Mouse (Mus musculus): Measurements from ENCODE around the gene Grm4. TPM values are rescaled to one million over a fixed set of nuclear protein-coding genes. Genes with fewer than 3 reads are reported as not detected.

Grm4 gene
- polyA plus RNA-seq, 1 experiment from 2014 or later = 5.8 TPM

DNA sequence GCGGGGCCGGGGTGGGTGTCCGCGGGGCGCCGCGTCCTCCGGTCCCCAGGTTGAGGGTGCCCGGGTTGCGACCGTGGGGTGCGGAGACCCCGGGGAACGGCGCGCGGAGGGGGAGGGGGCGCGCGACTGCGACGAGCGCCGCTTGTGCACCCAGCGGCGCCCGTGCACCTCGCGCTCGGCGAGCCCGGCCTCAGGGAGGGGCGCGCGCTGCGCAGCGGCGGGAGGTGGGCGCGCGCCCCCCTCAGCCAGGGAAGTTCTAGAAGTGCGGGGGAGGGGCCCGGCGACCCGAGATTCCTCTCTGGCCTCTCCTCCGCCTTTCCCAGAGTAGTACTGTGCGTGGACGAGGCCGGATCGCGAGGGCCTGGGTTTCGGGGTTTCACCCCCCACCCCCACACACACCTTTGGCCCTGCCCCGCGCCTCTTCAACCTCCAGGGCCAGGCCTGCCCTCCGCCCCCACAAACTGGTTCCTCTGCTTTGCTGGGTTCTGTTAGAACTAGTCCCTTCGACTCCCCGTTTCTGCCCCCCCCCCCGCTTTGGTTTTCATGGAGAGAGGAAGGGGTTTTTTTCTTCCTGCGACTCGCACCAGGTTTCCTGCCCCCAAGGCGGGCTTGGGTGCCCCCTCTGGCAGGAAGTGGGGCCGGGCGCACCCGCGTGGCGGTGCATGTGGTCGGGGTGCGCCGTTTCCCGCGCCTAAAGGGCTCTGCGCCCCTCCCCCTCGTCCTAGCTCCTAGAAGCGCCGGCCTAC lies 36.2 kb upstream of the Grm4 start:
- Histone ChIP-seq H3K4me3 (replicated peaks) (peak overlapping the region; percentile 85), H3K27ac (peak overlapping the region; percentile 96), H3K36me3 (peaks cover 6% of the 10 kb centered on the region; the same call in 1 of the 2 replicates), H3K27me3 (peaks cover 12% of the 10 kb centered on the region), H3K4me2 (replicated peaks) (peak overlapping the region; percentile 90), H3K4me1 (replicated peaks) (peaks cover 50% of the 10 kb centered on the region), H3K9ac (replicated peaks) (peak overlapping the region; percentile 86), H3K9me3 (no peaks in the 10 kb centered on the region)
- peak; percentile 44 for ATAC-seq
- under 1% methylated on average over 73 of the region's 75 CpGs for WGBS

DNA sequence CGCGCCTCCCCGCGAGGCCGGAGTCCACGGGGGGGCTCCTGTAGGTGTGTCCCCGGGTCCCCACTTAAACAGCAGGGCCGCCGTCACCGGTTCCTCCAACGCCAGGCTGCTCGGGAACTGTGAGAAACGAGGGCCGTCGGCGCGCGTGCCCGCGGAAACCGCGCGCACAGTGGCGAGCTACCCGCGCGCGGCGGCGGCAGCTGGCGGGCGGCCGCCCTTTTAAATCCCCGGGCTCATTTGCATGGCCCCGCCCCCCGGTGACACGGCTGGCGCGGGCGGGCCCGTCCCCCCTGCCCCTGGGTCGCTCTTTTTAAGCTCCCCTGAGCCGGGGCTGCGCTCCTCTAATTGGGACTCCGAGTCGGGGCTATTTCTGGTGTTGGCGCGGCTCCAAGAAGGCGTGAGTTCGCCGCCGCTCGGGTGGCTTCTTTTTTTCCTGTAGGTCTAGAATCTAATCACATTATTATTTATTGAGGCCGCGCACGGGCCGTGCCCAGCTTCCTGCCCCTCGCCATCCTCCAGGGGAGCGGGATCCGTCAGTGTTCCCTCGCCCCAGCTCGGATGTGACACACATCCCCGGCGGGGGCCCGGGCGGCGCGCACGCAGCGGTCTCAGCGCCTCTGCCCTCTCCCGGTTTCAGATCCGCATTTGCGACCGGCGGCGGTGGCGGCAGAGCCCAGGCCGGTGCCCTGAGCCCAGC lies 35.3 kb upstream of the Grm4 start, which contains the start of gene Hmga1:
Gene Hmga1 (plus strand): TSS at position 183 of the 697 bp plus-strand sequence.
- Histone ChIP-seq H3K4me2 (replicated peaks) (peak within 1 kb of the TSS; percentile 90), H3K27ac (peak within 1 kb of the TSS; percentile 96), H3K27me3 (peaks cover 12% of the 10 kb centered on the region), H3K4me3 (replicated peaks) (peak within 1 kb of the TSS; percentile 85), H3K36me3 (no peaks in the 10 kb centered on the region), H3K9me3 (no peaks in the 10 kb centered on the region), H3K9ac (replicated peaks) (peak within 1 kb of the TSS; percentile 86), H3K4me1 (replicated peaks) (peaks cover 41% of the 10 kb centered on the region)
- peak; percentile 78 for ATAC-seq
- WGBS = under 1% methylated on average over 69 of the region's 79 CpGs

DNA sequence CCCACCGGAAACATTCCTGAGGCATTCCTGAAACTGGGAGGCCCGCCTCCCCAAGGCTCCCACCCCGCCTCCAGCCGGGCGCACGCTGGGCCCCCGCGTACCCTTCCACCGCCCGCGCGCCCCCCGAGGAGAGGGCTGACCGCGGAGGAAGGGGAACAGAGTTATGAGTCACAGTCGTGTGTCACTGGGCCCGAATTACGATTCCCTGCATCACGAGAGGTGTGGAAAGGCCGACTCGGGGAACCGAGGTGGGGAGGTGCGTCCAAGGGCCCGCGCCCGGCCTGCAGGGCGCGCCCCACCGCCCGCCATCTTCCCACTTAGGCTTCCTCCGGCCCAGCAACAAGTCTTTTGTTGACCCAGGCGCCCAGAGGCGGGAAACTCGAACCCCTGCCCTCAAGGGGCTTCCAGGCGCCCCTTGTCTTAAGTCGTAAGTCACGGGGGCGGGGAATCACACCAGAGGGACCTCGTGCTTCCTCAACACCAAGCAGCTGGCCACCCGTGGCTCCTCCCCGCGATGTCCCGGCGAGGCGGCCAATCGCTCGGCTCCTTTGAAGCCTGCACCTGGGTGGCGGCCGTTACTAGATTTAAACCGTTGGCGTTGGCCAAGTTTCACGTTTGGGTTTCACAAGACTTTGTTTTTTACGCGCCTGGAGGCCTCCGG lies 34.4 kb upstream of the Grm4 start:
- peak overlapping the region; percentile 96 for H3K27ac ChIP-seq
- peak overlapping the region; percentile 85 for H3K4me3 ChIP-seq (replicated peaks)
- no peaks in the 10 kb centered on the region for H3K36me3 ChIP-seq
- peaks cover 12% of the 10 kb centered on the region for H3K27me3 ChIP-seq
- H3K9ac ChIP-seq (replicated peaks) = peak overlapping the region; percentile 41; the same call in 1 of the 2 replicates
- H3K4me2 ChIP-seq (replicated peaks) = peak overlapping the region; percentile 90
- no peaks in the 10 kb centered on the region for H3K9me3 ChIP-seq
- WGBS = under 1% methylated on average over 55 of the region's 55 CpGs
- ATAC-seq = peak; percentile 10; the same call in 1 of the 2 replicates
- H3K4me1 ChIP-seq (replicated peaks) = peaks cover 41% of the 10 kb centered on the region

DNA sequence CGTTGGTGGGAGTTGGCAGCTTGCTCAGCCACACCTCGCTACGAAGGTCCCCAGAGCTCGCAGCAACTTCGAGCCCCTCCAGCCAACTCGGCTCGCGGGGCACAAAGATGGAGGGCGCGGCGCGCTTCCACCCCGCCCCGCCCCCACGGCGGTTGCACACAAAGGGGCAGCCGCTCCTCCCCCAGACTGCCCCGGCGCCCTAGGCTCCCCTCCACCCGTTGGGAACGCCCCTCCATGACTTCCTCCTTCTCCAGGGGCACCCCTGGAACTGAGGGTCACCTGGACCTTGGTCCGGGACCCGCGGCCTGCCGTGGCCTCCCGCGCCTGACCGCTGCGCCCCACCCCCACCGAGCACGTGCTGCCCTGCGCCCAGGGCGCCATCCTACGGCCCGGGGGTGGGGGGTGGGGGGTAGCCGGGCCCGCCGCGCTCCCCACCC lies 33.9 kb upstream of the Grm4 start:
- Histone ChIP-seq H3K4me1 (replicated peaks) (peaks cover 39% of the 10 kb centered on the region), H3K4me2 (replicated peaks) (peak overlapping the region; percentile 90), H3K4me3 (replicated peaks) (peak overlapping the region; percentile 85), H3K36me3 (no peaks in the 10 kb centered on the region), H3K27ac (peak overlapping the region; percentile 56; the same call in 1 of the 2 replicates), H3K9me3 (no peaks in the 10 kb centered on the region), H3K27me3 (peaks cover 12% of the 10 kb centered on the region), H3K9ac (replicated peaks) (peak overlapping the region; percentile 41; the same call in 1 of the 2 replicates)
- ATAC-seq = no peak
- WGBS = 2% methylated on average over 29 of the region's 39 CpGs

DNA sequence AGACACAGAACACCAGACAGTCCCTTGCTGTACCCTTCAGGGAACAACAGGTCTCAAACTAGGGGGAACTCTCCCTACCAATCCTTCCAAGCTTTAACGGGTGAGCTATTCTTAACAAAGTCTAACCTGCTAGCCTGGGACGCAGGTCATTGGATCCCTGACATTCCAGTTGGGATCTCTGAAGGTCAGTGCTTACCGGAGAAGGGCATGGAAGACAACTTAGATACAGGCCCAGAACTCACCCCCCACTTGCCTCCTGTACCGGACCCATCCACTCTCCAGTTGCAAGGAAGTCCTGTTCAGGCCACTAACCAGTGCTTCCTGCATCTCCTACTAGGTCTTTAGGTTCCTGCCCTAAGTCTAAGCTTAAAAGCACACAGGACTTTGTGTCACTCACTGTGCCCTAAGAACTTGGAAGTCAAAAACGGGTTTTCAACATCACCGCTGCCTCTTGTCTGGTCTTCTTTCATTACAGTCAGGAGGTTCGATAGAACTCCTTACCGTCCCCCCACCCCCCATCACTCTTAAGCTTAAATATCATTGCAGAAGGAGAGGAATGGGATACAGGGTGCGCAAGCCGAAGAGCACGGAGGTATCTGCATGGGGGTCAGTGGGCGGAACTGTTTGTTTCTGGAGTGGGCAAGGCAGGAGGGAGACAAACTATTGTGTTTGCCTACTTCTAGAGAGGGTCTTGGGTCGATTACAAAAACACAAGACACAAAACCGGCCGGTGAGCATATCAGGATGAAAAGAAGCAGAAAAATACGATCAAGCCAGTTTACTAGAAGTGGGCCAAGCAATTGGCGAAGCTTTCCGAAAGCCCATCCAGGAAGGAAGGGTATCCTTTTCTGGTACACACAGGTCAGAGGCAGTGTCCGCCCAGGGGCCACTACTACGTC lies 33.1 kb upstream of the Grm4 start:
- peak overlapping the region; percentile 90 for H3K4me2 ChIP-seq (replicated peaks)
- H3K36me3 ChIP-seq = no peaks in the 10 kb centered on the region
- H3K4me3 ChIP-seq (replicated peaks) = peak overlapping the region; percentile 85; the same call in 1 of the 2 replicates
- peaks cover 12% of the 10 kb centered on the region for H3K27me3 ChIP-seq
- H3K27ac ChIP-seq = peak overlapping the region; percentile 56; the same call in 1 of the 2 replicates
- H3K4me1 ChIP-seq (replicated peaks) = peaks cover 39% of the 10 kb centered on the region
- WGBS = 41% methylated on average over 20 of the region's 20 CpGs
- H3K9me3 ChIP-seq = no peaks in the 10 kb centered on the region
- H3K9ac ChIP-seq (replicated peaks) = no peak overlapping the region
- ATAC-seq = no peak

DNA sequence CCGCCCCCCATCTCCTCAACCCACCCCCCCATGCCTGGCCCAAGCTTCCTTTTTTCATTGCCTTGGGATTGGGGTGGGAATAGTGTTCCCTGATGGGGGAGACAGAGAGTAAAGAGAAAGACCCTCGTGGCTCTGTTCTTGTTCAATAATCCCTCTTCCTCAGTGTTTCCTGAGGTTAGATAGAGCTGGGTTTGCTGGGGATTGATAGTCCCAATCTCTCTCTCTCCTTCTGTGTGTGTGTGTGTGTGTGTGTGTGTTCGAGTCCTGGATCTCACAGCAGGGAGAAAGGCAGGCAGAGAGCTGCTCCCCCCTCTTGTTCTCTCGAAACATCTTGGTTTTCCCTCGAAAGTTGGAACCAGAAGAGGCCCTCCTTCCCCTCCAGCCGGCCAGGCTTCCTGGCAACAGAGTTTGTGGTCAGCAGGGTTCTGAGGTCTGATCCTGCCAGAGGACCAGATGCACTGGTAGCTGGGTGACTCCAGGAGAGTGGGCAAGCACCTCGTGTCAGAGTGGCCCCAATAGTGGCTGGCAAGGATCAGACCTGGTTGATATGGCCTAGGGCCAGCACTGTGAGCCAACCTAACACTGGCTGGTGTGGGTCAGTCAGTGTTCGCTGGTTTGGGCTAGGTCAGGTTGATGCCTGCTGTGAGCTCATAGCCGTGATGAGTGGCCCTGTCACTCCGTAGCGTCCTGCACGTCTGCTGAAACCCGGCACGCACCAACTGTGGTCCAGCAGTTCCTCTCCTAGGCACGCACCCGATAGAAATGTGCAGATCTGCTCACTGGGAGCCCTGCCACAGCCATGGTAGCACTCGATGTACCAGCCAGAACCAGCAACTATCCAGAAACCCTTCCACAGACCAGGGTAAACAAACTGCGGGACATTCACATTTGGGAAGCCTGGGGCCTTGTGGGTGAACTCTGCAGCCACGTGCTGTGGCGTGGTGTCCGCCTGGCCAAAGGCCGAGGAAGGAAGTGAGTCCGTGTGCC lies 31.3 kb upstream of the Grm4 start:
- Histone ChIP-seq H3K27ac (no peak overlapping the region), H3K4me3 (replicated peaks) (no peak overlapping the region), H3K36me3 (no peaks in the 10 kb centered on the region), H3K4me2 (replicated peaks) (no peak overlapping the region), H3K9me3 (no peaks in the 10 kb centered on the region), H3K9ac (replicated peaks) (no peak overlapping the region), H3K27me3 (peaks cover 12% of the 10 kb centered on the region), H3K4me1 (replicated peaks) (peaks cover 30% of the 10 kb centered on the region)
- ATAC-seq = no peak
- 82% methylated on average over 23 of the region's 23 CpGs for WGBS

DNA sequence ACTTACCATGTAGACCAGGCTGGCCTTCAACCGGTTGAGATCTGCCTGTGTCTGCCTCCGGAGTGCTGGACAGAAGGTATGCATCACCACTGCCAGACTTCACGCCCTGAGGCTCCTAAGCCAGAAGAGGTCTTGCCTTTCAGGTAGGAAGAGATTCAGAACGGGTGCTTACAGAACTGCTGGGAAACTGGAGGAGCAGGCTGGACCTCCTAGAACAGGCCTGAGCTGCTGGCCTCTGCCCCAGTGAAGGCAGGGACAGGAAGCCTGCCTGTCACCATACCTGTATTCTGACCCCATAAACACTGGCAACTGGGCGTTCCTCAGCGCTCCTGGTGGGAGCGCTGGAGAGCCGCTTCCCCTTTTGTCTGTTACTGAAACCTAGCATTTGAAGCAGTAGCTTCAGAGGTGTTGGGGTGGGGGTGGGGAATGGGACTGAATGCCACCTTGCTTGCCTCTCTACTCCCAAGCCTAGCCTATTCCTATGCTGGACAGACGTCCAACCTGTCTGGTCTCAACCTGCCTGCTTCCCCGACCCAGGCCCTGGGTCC lies 30.3 kb upstream of the Grm4 start:
- H3K4me2 ChIP-seq (replicated peaks) = no peak overlapping the region
- 65% methylated on average over 10 of the region's 10 CpGs for WGBS
- H3K27me3 ChIP-seq = peaks cover 12% of the 10 kb centered on the region
- H3K9ac ChIP-seq (replicated peaks) = no peak overlapping the region
- no peaks in the 10 kb centered on the region for H3K36me3 ChIP-seq
- no peak for ATAC-seq
- H3K9me3 ChIP-seq = no peaks in the 10 kb centered on the region
- no peak overlapping the region for H3K4me3 ChIP-seq (replicated peaks)
- H3K4me1 ChIP-seq (replicated peaks) = peaks cover 29% of the 10 kb centered on the region
- no peak overlapping the region for H3K27ac ChIP-seq

DNA sequence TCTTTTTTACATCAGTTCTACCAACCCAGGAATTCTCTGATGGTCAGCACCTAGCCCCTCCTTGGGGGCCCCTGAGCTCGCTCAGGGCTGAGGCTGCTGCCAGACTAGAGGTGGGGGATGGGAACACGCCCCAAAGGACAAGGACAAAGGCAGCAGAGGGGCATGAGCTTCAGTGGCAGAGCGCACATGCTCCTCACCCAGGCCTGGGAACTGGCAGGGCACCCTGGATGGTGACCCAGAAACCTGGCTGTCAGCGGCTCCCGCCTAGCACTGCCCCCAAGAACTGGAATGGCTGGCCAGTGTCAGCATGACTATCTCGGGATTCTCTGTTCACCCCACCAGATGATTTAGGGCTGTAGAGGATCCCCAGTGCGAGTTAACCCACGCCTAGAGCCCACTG lies 28.0 kb upstream of the Grm4 start:
- H3K27ac ChIP-seq = no peak overlapping the region
- H3K9ac ChIP-seq (replicated peaks) = no peak overlapping the region
- H3K4me2 ChIP-seq (replicated peaks) = no peak overlapping the region
- no peaks in the 10 kb centered on the region for H3K36me3 ChIP-seq
- 42% methylated on average over 8 of the region's 8 CpGs for WGBS
- no peak overlapping the region for H3K4me3 ChIP-seq (replicated peaks)
- peaks cover 5% of the 10 kb centered on the region for H3K27me3 ChIP-seq
- peaks cover 18% of the 10 kb centered on the region for H3K4me1 ChIP-seq (replicated peaks)
- H3K9me3 ChIP-seq = no peaks in the 10 kb centered on the region
- ATAC-seq = no peak

DNA sequence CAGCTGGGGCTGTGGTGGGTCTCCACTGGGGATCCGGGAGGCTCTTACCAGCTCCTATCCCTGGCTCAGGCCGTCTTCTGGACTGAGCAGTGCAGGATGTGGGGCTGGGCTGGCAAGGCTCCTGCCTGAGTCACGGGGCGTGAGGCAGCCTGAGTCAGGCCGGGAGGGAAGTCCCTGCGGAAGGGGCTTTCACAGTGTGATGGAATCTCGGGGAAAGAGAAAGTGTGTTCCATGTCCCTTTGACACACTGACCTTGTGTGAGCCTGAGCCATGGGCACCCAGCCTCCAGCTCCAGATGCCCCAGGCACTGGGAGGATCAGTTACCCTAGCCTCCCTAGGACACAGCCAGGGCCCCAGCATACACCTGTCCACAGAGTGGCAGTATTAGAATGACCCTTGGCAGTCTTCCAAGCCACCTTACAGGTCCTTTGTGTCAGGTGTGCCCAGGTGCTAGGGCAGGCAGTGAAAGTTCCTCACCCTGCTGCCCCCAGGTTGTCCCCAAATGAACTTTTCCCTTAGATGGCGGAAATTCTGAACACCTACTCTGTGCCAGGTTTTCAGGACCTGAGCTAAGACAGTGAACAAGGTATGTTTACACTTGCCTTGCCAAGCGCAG lies 26.2 kb upstream of the Grm4 start:
- no peaks in the 10 kb centered on the region for H3K27me3 ChIP-seq
- ATAC-seq = no peak
- H3K27ac ChIP-seq = no peak overlapping the region
- WGBS = 77% methylated on average over 9 of the region's 9 CpGs
- no peak overlapping the region for H3K9ac ChIP-seq (replicated peaks)
- H3K36me3 ChIP-seq = no peaks in the 10 kb centered on the region
- H3K4me3 ChIP-seq (replicated peaks) = no peak overlapping the region
- H3K4me2 ChIP-seq (replicated peaks) = no peak overlapping the region
- peaks cover 18% of the 10 kb centered on the region for H3K4me1 ChIP-seq (replicated peaks)
- H3K9me3 ChIP-seq = no peaks in the 10 kb centered on the region

DNA sequence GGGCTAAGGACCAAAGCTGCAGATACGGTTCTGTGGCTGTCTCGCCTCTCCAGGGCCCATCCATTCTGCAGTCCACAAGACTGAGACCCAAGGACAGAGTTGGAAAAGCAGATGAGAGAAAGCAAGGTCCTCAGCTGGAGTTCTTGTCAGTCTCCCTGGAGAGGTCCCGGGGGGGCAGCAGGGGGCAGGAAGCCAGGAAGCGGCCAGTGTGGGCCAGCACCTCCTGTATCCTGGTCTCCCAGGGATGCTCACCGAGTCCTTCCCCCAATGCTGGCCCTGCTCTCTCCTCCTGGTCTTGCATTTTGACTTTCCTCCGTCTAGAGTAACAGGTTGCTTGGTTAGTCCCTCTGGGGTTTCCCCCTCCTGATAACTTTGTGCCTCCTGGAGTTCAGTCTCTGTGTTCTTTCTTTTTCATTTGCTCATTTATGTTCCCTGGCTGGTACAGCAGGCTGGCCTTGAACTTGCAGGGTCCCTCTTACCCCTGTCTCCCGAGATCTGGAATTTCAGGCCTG lies 25.4 kb upstream of the Grm4 start:
- peaks cover 18% of the 10 kb centered on the region for H3K4me1 ChIP-seq (replicated peaks)
- no peaks in the 10 kb centered on the region for H3K9me3 ChIP-seq
- no peak overlapping the region for H3K9ac ChIP-seq (replicated peaks)
- no peak overlapping the region for H3K27ac ChIP-seq
- no peaks in the 10 kb centered on the region for H3K27me3 ChIP-seq
- WGBS = 63% methylated on average over 7 of the region's 7 CpGs
- no peak overlapping the region for H3K4me2 ChIP-seq (replicated peaks)
- no peaks in the 10 kb centered on the region for H3K36me3 ChIP-seq
- ATAC-seq = no peak
- H3K4me3 ChIP-seq (replicated peaks) = no peak overlapping the region

Measured in midbrain, embryonic 13.5 days (tissue).